Mouse (Mus musculus): Measurements from ENCODE around the gene Smug1.

The Smug1 gene

DNA sequence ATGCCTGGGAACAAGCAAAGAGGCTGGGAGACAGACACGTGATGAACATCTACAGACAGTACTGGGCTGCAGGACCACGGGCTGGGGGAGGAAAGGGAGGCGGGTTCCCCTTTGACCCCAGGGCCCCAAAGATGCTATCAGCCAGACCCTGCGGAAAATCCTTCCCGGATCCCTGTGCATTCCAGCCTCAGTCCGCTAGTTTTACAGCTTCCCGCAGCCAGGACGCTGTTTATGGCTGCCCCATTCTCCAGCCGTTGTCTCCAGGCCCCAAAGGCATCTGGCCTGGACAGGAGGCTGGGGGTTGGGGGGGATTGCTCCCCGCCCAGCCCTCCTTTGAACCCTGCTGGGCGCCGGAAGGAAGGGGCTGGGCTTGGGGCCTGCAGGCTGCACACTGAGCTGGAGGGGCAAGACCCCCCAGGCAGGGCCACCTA, 10.7 kb upstream of the Smug1 start:
- DNase-seq (ENCODE audit: low spot score), result no peak

GRCm38 (mm10) chr15:103176874-103177421, 10.1 kb upstream of the Smug1 start:
- peak; percentile 74 for DNase-seq (ENCODE audit: low spot score)

DNA sequence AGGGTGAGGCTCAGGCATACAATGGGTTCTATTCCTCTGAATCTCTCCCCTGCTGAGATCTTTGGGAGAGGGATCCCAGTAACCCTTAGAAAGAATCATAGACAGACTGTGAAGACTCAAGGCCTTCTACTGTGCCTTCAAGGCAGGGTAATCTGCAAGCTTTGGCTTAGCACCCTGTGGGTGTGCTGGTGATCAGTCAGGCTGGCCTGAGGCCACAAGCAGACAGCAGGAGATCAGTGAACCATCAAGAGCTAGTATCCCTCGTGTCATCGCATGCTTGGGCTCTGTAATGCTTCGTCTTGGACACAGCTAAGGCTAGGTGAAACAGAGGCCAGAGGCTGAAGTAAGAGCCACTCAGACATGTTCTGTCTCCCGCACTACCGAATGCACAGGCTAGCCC, 6.4 kb upstream of the Smug1 start:
- DNase-seq (ENCODE audit: low spot score), result no peak

DNA sequence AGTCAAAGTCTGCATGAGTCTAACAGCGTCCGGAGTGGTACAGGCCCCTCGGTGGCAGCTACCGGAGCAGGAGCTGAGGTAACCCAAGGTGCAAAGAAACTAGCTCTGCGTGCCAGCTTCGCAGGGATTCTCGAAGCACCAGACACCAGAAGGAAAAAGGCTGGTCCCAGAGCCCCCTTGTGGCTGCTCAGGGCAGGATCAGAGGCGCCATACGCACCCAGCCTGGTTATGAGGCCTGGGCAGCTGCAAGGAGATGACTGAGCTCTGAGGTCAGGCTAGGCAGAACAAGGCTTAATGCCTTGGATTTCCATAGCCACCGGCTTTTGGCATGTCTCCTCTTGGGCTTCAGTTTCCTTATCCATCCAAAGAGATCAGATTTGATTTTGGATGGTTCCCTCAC, 5.6 kb upstream of the Smug1 start:
- DNase-seq (ENCODE audit: low spot score), result no peak

DNA sequence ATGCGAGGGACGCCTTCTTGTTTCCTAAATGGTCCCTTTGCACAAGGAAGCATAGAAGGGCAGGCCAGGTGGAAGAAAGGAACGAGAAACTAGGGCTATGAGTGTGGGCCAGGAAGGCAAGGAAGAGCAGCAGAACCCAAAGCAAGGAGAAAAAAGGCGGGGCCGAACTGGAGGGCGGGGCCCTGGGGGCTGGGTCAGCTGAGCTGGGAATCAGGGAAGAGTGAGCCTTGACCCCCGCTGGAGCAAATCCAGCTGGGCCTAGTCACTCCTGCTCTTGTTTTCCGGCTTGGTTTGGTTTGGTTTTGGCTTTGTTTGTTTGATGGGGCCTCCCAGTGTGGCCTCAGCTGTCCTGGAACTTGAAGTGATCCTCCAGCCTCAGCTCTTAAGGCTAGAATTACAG, 4.4 kb upstream of the Smug1 start:
- DNase-seq (ENCODE audit: low spot score), result no peak

DNA sequence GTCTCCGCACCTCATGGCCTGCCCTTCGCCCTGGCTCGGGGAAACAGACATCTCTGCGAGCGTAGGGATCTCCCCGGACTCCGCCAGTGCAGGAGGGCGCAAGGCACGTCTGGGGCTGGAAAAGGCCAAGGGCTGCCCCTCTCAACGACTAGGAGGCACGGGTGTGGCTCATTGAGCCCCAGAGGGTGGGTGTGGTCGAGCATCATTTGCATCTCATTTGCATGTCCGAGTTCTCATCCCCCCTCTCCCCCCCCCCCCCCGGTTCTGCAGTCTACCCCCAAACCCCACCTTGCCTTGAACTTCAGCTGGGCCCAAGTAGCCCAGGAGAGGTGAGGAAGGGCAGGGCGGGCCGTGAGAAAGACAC, 3.4 kb upstream of the Smug1 start:
- no peak for DNase-seq (ENCODE audit: low spot score)

GRCm38 (mm10) chr15:103169612-103170315, 2.9 kb upstream of the Smug1 start:
- DNase-seq (ENCODE audit: low spot score), result no peak

DNA sequence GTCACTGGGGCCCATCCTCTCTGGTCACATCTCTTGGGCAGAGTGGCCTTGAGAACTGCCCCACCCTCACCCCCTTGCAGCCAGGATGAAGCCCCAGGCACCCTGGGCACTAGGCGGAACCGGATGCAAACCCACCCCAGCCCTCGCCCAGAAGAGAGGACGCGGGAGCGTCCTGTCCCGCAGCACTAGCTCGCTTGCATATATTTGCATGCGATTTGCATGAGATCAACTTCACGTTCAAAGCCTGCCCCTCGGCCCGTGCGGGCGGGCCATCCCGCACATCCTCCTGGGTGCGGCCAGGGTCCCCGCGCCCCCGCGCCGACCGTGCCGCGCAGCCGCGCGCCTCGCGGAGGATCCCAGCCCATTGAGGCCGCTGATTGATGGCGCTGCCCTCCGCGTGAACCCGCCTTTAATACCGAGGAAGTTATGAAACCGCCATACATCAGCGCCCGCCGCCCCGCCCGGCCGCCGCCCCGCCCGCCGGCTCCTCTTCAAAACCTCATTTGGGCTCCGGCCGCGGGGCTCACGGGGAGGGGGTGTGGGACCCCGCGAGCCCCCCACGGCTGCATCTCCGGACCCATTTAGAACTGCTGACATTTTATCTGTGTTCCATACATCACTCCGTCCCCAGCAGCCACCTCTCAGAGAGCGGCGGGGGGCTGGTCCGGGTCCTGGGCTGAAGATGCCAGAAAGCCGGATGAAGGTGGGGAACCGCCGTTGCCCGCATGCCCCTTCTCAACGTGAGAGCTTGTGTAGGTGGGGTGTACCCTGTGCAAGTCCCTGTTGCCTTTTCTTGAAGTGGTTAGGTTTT, 2.1 kb upstream of the Smug1 start:
- no peak for DNase-seq (ENCODE audit: low spot score)

DNA sequence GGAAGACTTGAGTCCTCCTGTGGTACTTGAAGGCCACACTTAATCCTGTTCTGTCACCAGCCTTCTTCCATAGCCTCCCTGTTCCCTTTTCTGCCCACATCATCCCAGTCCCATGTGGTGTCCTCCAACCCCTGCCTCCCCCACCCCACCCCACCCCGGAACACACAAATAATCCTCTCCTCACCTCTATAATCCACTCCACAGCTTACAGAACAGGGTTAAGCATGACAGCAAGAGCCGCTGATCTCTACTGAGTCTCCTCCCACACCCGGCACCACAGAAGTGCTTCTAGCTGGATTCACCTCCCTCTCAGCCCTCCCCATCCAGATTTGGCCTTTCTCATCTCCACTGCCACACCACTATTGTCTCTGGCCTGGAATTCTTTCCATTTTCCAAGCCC, 894 bp upstream of the Smug1 start:
- DNase-seq (ENCODE audit: low spot score), result no peak

DNA sequence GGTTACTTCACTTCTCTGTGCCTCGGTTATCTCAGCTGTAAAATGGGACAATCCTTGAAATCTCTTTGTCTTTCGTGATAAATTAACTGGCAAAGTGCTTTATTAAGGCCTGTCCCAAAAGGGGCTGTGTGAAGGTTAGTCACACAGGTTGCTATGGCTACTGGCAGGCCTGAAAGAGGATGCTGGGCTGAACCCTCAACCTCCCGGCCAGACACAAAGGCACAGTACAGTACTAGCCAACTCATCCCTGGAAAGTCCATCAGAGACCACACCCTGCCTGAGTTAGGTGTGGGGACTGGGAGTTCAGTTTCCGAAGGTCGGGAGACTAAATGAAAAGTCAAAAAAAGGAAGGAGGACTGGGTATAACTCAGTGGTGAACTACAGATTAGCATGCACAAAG, 968 bp downstream of the Smug1 start:
- no peak for DNase-seq (ENCODE audit: low spot score)

DNA sequence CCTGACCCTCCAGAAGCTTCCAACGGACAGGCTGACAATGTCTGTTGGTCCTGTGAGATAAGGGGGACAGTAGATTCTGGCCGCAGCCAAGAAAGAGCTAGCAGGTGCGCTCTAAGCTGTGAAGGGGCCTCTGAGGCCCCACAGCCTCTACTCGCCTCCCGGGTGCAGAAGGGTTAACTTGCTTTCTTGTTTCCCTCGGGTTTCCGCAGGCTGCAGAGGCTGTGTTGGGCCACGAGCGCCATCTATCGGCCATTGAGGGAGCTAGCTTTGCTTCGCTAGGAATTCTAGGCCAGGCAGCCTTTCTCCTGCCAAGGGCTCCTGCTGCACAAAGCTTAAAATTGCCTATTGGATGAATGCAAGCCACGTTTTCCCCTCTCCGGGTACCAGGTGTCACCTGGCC, 1.5 kb downstream of the Smug1 start:
- DNase-seq (ENCODE audit: low spot score), result peak; percentile 74

GRCm38 (mm10) chr15:103163182-103163919, 3.5 kb downstream of the Smug1 start:
- DNase-seq (ENCODE audit: low spot score), result peak; percentile 89

GRCm38 (mm10) chr15:103157585-103157984, 9.3 kb downstream of the Smug1 start:
- no peak for DNase-seq (ENCODE audit: low spot score)

DNA sequence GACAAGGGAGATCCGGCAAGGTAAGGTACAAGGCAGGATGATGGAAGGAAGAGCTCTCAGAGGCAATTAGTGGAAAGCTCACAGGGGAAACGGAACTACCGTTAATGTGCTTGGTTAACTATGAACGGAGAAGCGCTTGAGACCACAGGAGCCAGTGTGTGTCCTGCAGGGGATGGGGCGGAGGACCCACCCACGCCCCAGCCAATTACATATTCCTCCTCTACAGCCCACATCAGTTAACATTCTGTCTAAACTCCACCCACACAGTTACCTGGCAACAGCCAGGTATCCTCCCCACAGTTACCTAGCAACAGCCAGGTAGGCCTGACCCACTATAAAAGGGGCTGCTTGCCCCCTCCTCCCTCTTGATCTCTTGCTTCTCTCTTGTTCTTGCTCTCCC, 10.0 kb downstream of the Smug1 start:
- no peak for DNase-seq (ENCODE audit: low spot score)

- DNase-seq (ENCODE audit: low spot score), result no peak
Observed at GRCm38 (mm10) chr15:103155366-103156321, 11.2 kb downstream of the Smug1 start.

DNA sequence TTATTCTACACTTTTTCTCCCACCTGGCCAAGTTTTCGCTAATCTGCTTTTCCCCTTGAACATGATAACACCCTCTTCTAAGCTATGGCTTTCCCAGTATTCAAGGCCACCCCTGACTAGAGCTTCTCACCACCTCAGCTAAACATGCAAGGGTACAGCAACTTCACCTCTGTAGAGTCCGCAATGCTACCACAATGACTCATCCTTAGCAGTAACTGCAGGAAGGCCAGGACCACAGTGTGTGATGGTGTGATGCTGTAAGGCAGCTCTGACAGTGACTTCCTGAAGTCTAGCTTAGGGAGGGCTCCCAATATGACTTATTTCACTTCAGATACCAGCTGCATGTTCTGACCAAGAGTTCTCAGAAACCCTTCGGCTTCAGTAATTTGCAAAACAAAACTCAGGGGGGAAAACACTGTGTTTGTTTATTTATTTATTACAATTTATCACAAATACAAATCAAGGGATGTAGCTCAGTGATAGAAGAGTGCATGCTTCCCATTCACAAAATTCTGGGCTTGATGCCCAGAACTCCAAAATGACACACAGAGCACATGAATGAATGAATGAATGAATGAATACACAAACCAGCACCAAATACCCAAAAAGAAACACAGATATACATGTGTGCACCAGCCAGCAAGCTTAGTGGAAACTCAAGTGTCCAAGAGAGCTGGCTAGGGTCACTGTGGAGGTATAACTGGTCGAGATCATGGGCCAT, 13.8 kb downstream of the Smug1 start:
- DNase-seq (ENCODE audit: low spot score), result no peak

GRCm38 (mm10) chr15:103152371-103152770, 14.5 kb downstream of the Smug1 start:
- DNase-seq (ENCODE audit: low spot score), result no peak

DNA sequence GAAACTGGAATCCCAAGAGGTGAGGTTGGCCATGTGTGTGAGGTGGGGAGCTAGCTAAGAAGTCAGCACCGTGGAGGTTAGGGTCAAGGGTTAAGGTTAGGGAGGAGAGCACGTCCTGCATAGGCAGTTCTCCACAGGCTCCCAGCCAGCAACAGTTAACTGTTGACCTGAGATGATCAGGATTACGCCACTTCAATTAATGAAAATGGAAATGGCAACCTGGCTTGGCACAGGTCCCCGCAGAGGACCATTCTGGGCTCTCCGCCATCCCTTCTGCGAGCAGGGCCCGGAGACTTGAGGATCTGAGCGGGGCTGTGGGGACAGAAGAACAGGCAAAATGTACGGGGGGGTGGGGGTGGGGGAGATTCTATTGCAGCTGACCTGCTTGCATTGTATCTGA, 19.1 kb downstream of the Smug1 start:
- DNase-seq (ENCODE audit: low spot score), result no peak

GRCm38 (mm10) chr15:103147422-103147690, 19.5 kb downstream of the Smug1 start:
- no peak for DNase-seq (ENCODE audit: low spot score)

DNA sequence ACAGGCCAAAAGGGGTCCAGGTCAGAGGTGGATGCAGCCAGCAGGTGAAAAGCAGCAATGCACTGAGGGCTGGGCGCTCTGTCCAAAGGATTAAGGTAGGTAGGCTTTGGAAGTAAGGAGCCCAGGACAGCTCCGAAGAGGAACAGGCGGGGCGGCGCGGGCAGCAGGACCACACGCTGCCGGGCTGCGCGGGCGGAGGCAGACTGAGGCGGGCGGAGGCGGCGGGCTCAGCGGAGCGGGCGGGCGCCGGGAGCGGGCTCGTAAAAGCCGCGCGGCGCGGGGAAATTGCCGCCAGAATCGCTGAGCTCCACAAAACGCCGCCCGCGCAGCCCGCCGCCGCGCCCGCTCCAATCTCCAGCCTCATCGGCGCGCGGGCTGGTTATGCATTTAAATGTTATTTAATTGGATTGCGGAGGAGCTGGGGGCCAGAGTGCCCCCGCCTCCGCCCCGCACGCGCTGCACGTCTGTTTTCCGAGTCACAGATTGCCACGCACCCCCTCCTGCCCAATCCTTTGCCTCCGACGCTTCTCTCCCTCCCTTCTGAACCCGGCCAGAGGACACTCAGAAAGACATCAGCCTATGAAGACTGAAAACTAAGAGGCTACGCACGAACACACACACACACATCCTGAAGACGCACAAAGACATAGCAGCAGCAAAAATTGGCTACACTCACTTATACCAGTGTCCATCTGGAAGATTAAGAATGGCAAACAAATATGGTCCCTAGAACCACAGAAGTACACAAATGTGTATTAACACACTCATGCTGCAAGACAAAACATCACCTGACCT, 20.1 kb downstream of the Smug1 start:
- peak; percentile 41 for DNase-seq (ENCODE audit: low spot score)

Data from left cerebral cortex, adult 11 months (tissue).